Mouse (Mus musculus) thymus, postnatal 25 days (tissue): ENCODE results near the gene Aen.

Experiments used
- DNase-seq: peaks from one replicate; pipeline ENCODE4 v3.0.0; 2022

Aen gene

DNA sequence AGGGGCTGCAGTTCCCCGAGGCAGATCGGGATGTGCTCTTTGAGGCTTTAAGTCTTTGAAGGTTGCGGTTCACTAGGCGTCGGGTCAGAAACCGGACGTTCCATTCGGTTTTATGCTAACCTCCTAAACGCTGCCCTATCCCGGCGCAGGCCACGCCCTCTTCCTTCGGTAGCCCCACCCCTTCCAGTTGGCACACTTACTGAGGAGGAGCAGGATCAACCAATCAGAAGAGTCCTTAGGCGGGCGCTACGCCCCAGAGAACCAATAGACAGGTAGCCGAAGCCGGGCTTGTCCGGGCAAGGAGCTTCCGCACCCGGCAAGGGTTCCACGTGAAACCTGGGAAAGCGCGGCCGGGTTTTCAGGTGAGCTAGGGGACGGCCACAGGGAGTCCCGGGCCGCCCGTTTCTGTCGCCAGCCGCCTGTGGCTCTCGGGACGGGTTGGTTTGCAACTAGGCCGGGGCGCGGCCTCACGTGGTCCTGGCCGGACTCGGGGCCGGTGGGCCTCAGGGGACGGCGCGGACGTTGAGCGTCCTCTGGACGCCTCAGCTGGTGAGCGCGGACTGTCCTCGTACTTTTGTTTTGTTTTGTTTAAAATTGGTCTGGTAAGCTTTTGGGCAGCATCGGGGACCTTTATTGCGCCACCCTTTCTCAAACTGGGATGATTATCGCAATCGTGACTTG is at the start of gene Aen:
Aen (plus strand) TSS at position 202 of the 681 bp plus-strand sequence.
- peak; percentile 99 for DNase-seq

DNA sequence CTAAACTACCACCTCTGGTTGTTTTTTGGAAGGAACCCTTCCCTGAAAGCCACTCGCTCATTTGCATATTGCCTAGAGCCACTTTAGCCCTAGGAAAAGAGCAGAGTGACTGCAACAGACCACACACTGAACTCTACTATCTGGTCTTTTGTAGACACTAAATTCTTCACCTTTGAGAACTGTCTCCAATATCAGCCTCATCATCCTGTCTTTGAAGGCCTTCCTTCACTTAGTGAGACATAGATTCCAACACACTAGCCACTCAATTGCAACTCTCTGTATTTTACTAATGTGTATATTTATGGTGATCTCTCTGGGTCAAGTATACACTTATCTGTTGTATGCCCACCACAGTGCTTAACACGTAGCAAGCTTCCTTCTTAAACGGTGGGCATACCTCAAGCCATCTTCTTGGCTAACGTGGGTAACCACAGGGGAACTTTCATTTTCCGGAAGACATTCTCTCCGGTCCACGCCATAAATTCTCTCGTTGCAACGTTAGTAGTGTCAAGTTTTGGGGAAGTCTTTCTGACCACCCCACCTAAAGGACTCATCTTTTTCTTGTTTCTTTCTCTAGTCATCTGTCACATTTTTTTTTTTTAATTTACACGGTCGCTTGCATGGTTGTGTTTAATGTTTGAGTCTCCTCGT is 49.5 kb upstream of the Aen start:
- no peak for DNase-seq

DNA sequence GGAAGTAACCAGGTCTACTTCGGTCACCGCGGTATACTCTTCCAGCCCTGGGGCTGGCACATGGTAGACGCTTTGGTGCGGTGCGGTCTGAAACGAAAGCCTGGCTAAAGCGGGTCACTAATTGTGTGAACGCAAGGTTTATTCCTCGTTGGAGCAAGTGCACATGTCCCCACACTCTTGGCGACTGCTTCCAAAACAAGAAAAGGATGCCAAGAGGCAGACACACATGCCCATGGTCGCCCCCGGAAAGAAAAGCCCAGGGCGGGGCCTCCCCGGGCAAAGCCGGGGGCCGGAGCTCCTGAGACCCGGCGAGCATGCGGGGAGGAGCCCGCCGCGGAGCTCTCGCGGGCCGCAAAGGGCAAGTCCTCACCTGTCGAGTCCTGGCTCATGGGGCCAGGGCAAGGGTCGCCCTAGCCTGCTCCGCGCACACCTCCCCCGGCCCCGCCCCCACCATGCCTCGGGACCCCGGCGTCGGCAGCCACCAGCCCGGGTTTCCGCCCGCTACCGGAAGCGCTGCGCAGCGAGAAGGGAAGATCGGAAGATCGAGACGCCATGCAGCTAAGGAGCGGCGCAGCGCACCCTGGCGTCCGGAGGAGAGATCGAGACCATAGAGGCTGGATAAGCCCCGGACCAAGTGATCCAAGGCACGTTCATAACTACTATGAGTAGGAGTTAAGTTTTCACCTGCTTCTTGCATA is 48.8 kb upstream of the Aen start, which contains the start of gene Det1:
Det1 (minus strand) TSS at position 527 of the 698 bp plus-strand sequence.
- DNase-seq: peak; percentile 93

DNA sequence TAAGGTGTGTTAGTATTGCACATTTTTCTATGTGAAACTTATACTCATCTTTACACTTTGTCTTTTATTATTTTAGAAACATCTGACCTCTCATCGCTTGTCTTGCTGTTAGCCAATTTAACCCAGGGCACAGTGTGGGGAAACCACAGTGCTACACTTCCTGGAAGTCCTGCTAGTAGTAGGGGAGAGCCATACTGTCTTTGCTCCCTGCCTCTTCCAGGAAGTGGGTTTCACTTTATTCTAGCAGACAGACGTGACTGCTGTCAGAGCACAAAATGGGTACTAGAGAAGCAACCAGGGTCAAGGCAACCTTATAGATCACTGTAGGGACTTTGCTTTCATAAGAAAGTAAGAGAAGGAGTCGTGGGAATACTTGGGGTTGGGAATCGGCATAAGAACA is 41.6 kb upstream of the Aen start:
- peak; percentile 59 for DNase-seq

DNA sequence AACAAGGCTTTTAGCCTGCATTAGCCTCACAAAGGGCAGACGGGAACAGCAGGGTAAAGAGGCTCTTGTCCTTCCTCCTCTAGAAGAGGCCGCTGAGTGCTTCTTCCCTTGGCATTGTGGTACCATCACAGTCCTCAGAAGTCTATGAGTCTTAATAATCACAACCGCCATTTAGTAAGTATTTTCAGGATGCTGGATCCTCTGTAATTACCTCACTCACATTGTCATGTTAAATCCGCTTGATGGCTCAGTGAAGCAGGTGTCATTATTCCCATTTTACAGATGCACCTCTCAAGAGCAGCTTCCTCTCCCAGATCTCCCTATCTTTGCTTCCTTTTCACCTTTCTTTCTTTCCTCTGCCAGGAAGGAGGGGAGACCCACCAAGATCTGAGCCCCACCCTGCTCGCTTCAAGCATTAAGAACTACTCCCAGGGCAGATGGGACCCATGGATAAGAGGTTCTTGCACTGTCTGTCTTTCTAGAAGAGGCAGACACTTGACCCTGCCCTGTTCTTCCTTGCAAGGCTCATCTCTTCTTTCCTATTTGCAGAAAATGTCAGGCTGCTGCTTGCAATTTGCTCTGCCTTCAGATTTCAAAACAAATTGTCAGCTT is 40.5 kb upstream of the Aen start:
- DNase-seq: no peak

DNA sequence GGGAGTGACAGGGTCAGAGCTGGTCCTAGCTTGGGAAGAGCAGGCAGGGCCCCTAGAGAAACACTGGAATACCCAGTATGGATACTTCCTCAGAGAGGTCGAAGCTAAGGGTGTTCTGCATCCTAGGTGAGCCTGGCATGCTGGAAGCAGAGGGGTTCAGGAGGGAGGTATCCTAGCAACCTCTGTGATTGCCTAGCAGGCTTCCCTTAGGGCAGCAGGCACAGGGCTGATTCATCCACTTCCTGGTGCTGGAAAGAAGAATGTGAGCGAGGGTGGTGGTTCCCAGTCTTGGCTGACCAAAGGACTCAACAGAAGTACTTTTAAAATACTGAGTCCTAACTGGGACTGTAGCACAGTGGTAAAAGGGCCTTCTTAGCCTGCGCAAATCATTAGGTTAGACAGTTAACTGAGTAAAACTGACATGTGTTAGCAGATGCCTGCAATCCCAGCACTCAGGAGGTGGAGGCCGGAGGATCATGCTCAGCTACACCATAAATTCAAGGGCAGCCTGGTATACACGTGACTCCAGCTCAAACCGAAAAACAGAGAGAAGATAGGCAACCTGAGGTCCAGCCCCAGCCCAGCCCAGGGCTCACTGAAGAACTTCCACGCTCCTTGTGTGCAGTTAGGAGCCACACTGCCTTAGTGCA is 31.7 kb upstream of the Aen start:
- no peak for DNase-seq

DNA sequence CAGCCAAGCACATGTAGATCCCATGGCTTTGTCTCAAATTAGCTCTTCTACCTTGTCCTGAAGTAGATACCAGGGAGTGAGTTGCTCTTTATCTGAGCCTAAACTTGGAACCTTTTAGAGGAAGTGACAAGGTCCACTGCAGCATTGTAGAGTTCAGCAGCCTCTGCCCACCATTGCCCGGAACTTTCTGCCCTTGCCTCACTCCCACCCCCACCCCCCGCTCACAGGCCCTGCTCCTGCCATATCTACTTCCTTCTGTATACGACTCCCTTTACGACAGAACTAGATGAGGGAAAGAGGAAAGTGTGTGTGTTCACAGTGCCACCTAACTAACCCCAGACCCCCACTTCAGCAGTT is 31.2 kb upstream of the Aen start:
- peak; percentile 18 for DNase-seq

DNA sequence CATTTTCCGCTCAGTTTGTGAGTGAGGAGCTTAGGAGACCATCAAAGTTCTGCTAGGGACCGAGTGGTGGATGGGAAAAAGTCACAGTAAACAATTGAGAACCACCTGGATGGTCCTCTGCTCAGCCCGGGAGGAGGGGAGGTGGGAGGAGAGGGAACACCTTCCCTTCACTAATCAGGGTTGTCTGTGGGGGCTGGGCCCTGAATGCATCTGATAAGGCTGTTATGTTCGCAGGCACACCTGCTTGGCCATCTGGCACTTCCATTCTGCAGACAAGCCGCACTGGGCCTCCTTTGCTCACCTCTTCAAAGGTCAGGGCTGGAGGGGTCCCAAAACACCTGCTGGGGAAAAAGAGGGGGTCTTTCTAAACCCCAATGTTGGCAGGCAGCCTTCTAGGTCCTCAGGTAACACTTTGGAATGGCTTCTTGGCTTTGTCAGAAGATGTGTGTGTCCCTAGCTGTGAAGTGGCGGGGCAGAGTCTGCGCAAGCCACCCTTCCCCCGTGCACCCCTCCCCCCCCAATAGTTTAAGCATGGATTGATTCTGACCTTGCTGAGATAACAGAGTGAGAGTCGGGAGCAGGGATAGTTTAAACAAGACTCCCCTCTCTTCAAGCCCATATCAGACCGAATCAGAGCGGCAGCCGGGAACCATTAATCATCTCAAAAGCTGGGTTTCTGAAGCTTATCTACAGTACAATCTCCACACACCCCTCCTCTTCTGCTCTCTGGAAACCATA is 30.3 kb upstream of the Aen start:
- DNase-seq: peak; percentile 80

DNA sequence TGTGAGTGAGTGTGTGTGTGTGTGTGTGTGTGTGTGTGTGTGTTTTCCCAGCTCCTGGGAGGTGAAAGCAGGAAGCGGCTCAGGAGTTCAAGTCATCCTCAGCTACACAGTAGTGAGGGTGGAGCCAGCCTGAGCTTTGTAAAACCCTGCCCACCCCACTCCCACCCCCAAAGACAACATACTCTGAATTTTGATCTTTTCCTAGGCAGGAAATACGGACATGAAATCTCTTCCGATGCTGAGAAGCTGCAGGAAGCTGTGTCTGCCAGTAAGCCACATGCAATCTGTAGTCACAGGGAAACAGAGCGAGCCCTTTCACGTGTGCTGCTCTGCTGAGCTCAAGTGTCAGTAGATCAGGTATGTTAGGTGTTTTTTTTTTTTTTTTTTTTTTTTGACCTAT is 26.9 kb upstream of the Aen start:
- peak; percentile 24 for DNase-seq

DNA sequence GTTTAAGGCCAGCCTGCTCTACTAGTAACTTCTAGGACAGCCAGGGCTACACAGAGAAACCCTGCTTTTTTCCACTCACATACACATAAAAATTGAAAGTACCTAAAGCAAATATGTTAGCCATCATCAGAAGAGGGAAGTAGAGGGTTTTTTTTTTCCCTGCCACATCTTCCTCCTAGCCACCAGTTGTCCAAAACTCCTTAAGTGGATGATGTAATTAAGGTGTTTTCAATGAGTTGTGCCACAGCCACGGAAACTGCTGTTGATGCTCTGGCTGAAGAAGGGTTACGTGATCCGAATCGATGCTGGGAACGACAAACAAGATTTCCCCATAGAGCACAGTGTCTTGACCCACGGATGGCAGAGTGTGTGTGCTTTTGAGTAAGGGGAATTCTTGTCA is 23.3 kb upstream of the Aen start:
- DNase-seq: no peak

DNA sequence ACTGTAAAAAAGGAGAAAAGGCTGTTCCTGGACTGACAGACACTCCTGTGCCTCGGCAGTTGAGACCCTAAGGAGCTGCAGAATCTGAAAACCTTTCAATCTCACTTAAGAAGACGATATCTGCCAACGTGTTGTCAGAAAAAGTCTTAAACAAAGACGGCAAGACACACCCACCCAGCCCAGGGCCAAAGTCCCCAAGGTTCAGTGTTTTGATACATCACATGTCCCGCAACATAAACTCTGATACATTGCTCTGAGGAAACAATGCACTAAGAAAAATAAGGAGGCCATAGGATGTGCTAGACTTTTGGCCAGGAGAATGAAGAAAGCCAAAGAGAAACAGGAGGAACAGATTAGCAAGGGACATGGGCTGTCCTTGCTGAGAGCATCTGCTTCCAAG is 22.8 kb upstream of the Aen start:
- DNase-seq: no peak

DNA sequence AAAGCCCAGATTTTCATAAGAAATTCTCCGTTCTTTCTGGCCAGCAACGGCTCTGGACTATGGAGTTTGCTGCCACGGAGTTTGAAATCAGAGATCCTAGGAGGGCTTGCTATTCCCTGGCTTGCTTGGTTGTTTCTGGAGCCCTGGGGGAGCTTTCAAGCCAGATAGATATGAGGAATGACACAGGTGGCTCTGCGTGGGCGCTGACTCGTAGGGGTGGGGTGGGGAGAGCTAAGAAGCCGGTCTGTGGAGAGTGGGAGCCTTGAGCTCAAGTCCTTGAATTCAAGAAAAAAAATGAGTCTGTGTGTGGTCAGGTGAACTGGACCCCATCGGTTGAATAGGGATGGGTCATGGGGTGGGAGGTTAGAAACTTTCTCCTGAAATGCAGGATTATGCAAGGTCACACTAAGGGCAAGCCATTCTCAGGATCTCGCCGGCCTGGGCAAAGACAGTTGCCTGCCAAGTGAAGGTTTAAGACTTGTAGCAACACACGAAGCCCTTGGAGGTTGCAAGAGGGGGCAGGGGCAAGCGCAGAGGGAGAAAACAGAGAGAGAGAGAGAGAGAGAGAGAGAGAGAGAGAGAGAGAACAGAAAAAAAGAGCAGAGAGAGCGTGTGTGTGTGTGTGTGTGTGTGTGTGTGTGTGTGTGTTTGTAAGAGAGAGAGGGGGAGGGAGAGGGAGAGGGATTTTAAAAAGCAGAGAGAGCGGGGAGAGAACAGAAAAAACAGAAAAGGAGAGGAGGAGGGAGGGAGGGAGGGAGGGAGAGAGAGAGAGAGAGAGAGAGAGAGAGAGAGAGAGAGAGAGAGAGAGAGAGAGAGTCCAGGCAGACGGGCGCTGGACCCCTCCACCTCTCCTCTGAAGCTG is 13.8 kb upstream of the Aen start:
- no peak for DNase-seq

DNA sequence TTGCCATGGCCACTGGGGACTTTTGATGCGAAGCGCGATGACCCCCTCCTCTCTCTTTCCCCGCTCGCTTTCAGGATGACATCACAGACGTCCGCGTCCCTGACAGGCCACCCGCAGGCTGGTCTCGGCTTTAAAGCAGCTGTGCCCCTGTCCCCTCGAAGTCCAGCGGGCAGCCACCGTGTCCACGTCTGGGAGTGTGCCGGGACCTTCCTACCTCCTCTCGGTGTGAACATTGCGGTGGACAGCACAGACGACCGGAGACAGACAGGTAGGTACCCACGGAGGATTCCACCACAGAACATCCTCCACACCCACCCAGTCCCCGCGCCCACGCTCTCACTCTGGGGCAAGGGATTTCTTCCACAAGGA is 13.2 kb upstream of the Aen start:
- no peak for DNase-seq

DNA sequence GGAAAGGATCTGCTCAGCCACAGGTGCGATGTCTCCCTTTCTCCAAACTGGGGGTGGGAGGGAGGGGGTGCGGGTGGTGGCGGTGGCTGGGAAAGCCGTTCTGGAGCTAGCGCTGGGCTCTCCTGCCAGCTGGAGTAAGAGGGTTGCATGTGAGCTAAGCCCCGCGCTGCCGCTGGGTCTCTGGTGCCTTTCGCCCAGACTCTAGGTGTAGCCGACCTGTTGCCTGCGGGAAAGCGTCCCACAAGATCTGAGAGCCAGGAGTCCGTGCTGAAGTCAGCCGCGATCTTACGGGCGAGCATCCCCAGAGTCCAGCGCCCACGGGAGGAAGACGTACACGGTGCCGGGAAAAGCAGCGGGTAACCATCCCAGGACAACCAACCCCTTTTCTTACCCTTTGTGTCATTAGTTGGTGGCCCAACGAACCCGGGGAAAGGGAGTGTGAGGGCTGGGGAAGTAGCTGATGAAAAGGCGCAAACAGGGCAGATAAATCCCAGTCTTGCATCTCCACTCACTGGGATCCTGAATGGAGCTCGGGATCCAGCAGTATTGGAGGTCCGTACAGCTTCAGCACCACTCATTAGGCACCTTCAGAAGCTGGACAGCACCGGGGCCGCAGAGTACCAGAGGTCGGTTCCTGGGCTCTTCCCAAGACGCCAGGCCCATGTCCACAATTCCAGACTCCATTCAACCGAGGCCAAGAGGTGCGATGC is 12.5 kb upstream of the Aen start:
- no peak for DNase-seq

DNA sequence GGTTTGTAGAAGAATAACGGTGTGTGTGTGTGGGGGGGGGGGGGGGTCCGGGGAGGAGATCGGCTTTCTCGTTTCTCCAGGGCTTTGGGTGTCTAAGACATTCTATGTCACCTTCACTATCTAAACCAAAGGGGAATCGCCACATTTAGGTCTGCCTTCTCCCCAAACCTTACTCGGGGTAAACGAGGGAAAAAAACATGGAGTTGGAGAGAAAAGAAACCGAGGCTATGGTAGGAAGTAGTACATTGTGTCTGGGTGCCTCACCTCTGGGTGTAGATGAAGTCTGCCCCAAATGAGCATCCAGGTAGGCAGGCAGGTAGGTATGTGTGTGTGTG is 12.0 kb upstream of the Aen start:
- no peak for DNase-seq

DNA sequence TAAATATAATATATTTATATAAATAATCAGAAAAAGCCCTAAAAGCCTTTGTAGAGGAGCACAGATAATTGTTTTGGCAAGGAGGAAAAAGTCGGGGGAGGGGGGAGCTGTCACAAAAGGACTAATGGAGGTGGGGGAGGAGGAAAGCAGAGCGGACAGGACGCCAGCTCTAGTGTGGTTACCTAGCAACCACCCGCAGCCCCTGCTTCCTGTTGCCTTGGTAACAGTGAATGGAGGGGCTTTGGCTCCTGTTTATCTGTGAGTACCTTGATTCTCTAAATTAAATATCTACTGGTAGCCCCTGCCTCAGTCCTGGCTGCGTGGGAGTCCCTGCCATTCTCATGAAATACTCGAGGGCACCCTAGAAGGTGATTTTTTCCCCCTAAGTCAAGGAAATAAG is 11.5 kb upstream of the Aen start:
- no peak for DNase-seq

DNA sequence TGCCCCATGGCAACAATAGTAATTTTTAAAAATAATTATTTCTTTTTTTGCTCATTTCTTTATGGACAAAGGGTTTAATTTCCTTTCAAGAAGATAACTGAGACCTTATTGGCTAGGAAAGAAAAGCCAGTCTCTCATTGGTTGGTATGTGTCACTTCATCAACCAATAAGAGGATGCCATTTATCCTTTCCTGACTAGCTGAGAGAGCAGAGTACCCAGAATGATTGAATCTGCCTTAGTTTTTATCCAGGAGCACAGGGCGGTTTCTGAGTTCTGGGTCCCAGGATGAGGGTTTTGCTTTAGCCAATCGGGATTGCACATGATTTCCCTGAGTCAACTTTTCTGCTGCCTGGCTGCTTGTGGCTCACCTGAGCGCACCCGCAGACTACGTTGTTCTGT is 10.2 kb upstream of the Aen start:
- DNase-seq: no peak

DNA sequence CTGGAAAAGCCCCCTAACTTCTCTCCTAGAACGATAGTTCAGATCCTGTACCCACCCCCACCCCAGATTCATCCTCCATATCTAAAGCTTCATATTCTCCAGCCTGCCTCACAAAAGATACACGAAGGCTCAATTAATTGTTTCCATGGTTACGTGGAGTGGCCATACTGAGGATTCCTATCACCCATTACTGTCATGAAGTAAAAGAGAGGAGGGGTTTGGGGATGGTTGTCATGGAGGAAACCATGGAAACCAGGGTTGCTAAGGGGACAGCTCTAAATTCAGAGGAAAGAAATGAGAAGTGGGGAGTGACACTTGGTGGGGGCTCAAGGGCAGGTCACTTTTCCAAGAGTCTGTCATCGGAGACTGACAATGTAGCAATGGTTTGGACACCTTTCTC is 9.2 kb upstream of the Aen start:
- no peak for DNase-seq

DNA sequence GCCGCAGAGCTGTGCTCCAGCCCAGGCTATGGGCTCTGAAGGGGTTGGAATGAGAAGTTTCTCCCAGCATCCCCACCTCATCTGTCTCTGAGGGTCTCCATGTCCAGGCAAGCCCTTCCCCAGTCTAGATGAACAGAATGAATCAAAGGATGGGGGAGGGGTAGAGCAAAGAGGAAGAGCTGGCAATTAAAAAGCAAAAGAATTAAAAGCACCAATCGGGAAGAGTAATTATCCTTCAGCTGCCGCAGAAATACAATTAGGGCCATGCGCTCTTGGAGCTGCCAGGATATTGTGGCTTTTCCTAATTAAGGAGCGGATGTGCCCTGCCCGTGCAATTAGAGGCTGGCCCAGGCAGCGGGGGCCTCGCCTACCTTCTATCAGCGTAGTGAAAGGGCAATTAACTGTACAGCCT is 8.2 kb upstream of the Aen start:
- DNase-seq: no peak

DNA sequence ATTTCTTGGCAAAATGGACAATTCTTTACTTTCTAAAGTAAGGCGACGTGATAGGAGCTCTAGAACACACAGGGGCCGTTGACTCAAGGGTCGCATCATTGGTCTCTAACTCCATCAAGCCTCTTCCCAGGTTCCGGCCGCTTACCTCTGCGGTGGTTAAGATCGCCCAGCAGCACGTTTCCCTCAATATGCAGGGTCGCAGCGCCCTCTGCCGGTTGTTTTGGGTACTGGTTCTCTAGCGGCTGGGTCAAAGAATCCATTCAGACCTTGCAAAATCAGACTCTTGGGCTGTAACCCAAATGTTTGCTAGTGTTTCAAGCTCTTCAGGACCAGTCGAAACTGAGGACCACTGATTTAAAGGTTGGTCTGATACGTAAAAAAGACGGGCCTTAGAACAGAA is 5.0 kb upstream of the Aen start:
- peak; percentile 88 for DNase-seq

DNA sequence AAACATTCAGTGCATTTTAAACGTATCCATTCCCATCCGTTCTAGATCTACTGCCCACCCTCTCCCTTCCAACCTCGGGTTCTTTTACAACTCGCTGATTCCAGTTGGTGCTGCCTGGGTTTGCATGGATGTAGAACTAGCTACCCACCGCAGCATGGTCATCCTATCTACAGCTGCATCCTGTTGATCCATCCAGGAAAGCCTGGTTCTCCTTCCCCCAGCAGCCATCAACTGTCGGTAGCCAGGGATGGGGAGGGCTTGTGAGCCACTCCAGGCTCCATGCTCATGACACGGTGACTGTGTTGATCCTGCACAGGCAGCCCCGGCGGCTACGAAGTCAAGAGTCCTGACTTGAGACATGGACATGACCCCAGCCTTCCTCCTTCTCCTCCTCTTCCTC is 1.7 kb upstream of the Aen start:
- no peak for DNase-seq
